Mouse (Mus musculus) heart, adult 2 months (tissue): ENCODE data around the gene Tor1aip1. TPM values are rescaled to one million over a fixed set of nuclear protein-coding genes. Genes with fewer than 3 reads are reported as not detected.

Experiments
- DNase-seq, 2 experiments: peaks; one replicate each; pipeline ENCODE4 v3.0.0; 2021
- H3K27ac ChIP-seq: fragments of 200-600 bp; 2 replicates; pipeline ENCODE4 v1.8.1; 2022
- H3K27me3 ChIP-seq: fragments of 200-500 bp; 2 replicates; pipeline ENCODE4 v1.6.1; 2012; ENCODE audit warnings: mild to moderate bottlenecking, low read length, inconsistent platforms, mixed read lengths; ENCODE audit not compliant: control insufficient read depth, insufficient read depth
- H3K36me3 ChIP-seq: fragments of 200-500 bp; 2 replicates; pipeline ENCODE4 v1.6.1; 2012; ENCODE audit warnings: low read length, inconsistent platforms; ENCODE audit not compliant: control insufficient read depth, insufficient read depth
- H3K4me1 ChIP-seq: fragments of 200-500 bp; 2 replicates; pipeline ENCODE4 v1.6.1; 2011; ENCODE audit warnings: low read length; ENCODE audit not compliant: control insufficient read depth, insufficient read depth
- H3K4me3 ChIP-seq: fragments of 200-600 bp; 2 replicates; pipeline ENCODE4 v1.8.1; 2022
- H3K79me2 ChIP-seq: fragments of 200-500 bp; replicated peaks from 2 replicates; pipeline ENCODE4 v1.6.1; 2012; ENCODE audit warnings: mild to moderate bottlenecking, inconsistent platforms, low read length, moderate library complexity, mixed read lengths; ENCODE audit not compliant: control insufficient read depth, insufficient read depth
- H3K9ac ChIP-seq: fragments of 200-500 bp; 2 replicates; pipeline ENCODE4 v1.6.1; 2012; ENCODE audit warnings: low read depth, mild to moderate bottlenecking, control low read depth, inconsistent platforms, low read length, mixed read lengths
- CTCF ChIP-seq: fragments of 200-600 bp; IDR thresholded peaks from 2 replicates; pipeline ENCODE4 v1.8.1; 2022; ENCODE audit warnings: antibody characterized with exemption, mild to moderate bottlenecking, moderate library complexity
- EP300 ChIP-seq: fragments of 200-500 bp; IDR thresholded peaks from 2 replicates; pipeline ENCODE4 v1.6.1; 2011; ENCODE audit warnings: low read depth, low read length, control low read depth; ENCODE audit not compliant: insufficient read depth
- POLR2A ChIP-seq: fragments of 200-500 bp; IDR thresholded peaks from 2 replicates; pipeline ENCODE4 v1.6.1; 2011; ENCODE audit warnings: mild to moderate bottlenecking, low read depth, low read length, control low read depth; ENCODE audit not compliant: insufficient read depth
- WGBS: fragments of 180-500 bp; shearing (Covaris S2); methylation state at CpG from one replicate; pipeline ENCODE4 v1.1.7; 2018; 5-methylcytosine and 5-hydroxymethylcytosine counted together
- intact Hi-C: fragments of 180-260 bp; cut with DNase I; formaldehyde crosslinking; loops from one replicate; pipeline ENCODE4 v1.15.1; 2025
- polyA plus RNA-seq: library from polyadenylated mRNA; depleted of rRNA; stranded (reverse); fragments of >200 nt; gene quantifications from 2 replicates; pipeline ENCODE4 v1.2.3, GENCODE M21; 2012
- total RNA-seq, 2 experiments: library from RNA; stranded (reverse); gene quantifications; 2 replicates each; pipeline ENCODE4 v1.2.3; 2021

The Tor1aip1 gene
- total and polyA plus RNA-seq, 3 experiments = 33.0 to 91.2 (median 79.9) TPM

- Histone ChIP-seq H3K27ac (no peak overlapping the region), H3K9ac (no peak overlapping the region), H3K27me3 (no peaks in the 10 kb centered on the region), H3K4me1 (peaks cover 3% of the 10 kb centered on the region; the same call in 1 of the 2 replicates), H3K4me3 (no peak overlapping the region), H3K36me3 (peaks cover 3% of the 10 kb centered on the region; the same call in 1 of the 2 replicates), H3K79me2 (no peaks in the 10 kb centered on the region)
- TF ChIP-seq POLR2A = no peak
- no peak for TF ChIP-seq CTCF
- no peak for TF ChIP-seq EP300
- intact Hi-C loops = no loop called here
- 67% methylated on average over 7 of the region's 7 CpGs for WGBS
- DNase-seq = peak in 1 of 2 experiments; percentile 22
Measured at GRCm38 (mm10) chr1:156003201-156003935, 32.9 kb downstream of the Tor1aip1 start.

GRCm38 (mm10) chr1:156002366-156002765, 33.9 kb downstream of the Tor1aip1 start:
- H3K36me3 ChIP-seq = peaks cover 3% of the 10 kb centered on the region; the same call in 1 of the 2 replicates
- no peak overlapping the region for H3K9ac ChIP-seq
- intact Hi-C loops = no loop called here
- H3K4me1 ChIP-seq = peaks cover 3% of the 10 kb centered on the region; the same call in 1 of the 2 replicates
- 80% methylated on average over 8 of the region's 8 CpGs for whole genome bisulfite sequencing
- H3K27me3 ChIP-seq = no peaks in the 10 kb centered on the region
- H3K27ac ChIP-seq = no peak overlapping the region
- DNase-seq = no peak
- no peaks in the 10 kb centered on the region for H3K79me2 ChIP-seq
- TF ChIP-seq POLR2A (no peak), EP300 (no peak), CTCF (no peak)
- H3K4me3 ChIP-seq = no peak overlapping the region

GRCm38 (mm10) chr1:155995612-155996011, 40.7 kb downstream of the Tor1aip1 start:
- Histone ChIP-seq H3K4me3 (no peak overlapping the region), H3K27ac (no peak overlapping the region), H3K36me3 (no peaks in the 10 kb centered on the region), H3K9ac (no peak overlapping the region), H3K79me2 (no peaks in the 10 kb centered on the region), H3K27me3 (no peaks in the 10 kb centered on the region), H3K4me1 (no peaks in the 10 kb centered on the region)
- intact Hi-C loops = no loop called here
- DNase-seq = no peak
- WGBS = 17% methylated on average over 2 of the region's 2 CpGs
- TF ChIP-seq CTCF (no peak), POLR2A (no peak), EP300 (no peak)

- no peaks in the 10 kb centered on the region for H3K27me3 ChIP-seq
- H3K9ac ChIP-seq = no peak overlapping the region
- no peak for DNase-seq
- TF ChIP-seq CTCF = no peak
- H3K36me3 ChIP-seq = no peaks in the 10 kb centered on the region
- H3K4me1 ChIP-seq = no peaks in the 10 kb centered on the region
- intact Hi-C loops = no loop called here
- no peaks in the 10 kb centered on the region for H3K79me2 ChIP-seq
- no peak overlapping the region for H3K4me3 ChIP-seq
- no peak overlapping the region for H3K27ac ChIP-seq
- WGBS = 63% methylated on average over 2 of the region's 2 CpGs
Measured at GRCm38 (mm10) chr1:155994524-155994923, 41.8 kb downstream of the Tor1aip1 start.

GRCm38 (mm10) chr1:155990391-155990790, 45.9 kb downstream of the Tor1aip1 start:
- WGBS = 53% methylated on average over 11 of the region's 11 CpGs
- no peak for TF ChIP-seq CTCF
- no peak for TF ChIP-seq EP300
- TF ChIP-seq POLR2A = no peak
- Histone ChIP-seq H3K4me3 (no peak overlapping the region), H3K27me3 (no peaks in the 10 kb centered on the region), H3K4me1 (no peaks in the 10 kb centered on the region), H3K9ac (no peak overlapping the region), H3K36me3 (no peaks in the 10 kb centered on the region), H3K27ac (no peak overlapping the region), H3K79me2 (no peaks in the 10 kb centered on the region)
- intact Hi-C loops = no loop called here
- no peak for DNase-seq

DNA sequence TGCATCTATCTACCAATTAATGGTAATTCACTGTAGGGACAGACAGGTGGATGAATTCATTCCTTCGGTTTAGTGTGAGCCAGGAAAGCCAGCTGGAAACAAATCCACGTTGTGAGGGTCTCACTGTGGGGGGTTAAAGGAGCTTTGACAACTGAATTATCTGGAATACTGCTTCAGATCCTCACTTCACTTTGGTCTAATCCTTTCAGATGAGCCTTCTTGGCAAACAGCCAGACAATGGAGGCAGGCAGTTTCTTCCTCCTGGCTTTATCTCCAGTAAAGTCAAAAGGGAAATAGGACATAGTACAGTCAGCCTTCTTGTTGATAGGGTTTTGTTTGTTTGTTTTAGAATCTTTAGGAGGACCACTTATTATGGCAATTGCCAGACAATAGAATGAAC, 46.9 kb downstream of the Tor1aip1 start:
- Histone ChIP-seq H3K27me3 (no peaks in the 10 kb centered on the region), H3K4me1 (no peaks in the 10 kb centered on the region), H3K27ac (no peak overlapping the region), H3K4me3 (no peak overlapping the region), H3K79me2 (no peaks in the 10 kb centered on the region), H3K9ac (no peak overlapping the region), H3K36me3 (no peaks in the 10 kb centered on the region)
- DNase-seq = no peak
- intact Hi-C loops = no loop called here
- WGBS = 29% methylated on average over 2 of the region's 2 CpGs
- TF ChIP-seq POLR2A (no peak), CTCF (no peak), EP300 (no peak)
